Comparison of ENCODE assay signal across 14 mouse cellular contexts in genomic region chr12:110681191-110681590, GRCm38 (mm10). TPM values are rescaled to one million over a fixed set of nuclear protein-coding genes. Genes with fewer than 3 reads are reported as not detected.
A peak's percentile ranks its signal among the peaks of the same experiment; 100 is the strongest.
DNase-seq lines count a peak whose midpoint lies in the region; ATAC-seq and TF ChIP-seq lines count a peak whose summit lies in the region.
"Had no signal": no experiment of that assay in that cellular context is flagged by ENCODE, and none has a peak within 500 bp of the region (broad histone marks: within the 10 kb centered on the region; RNA-seq: fewer than 3 reads in every experiment).

No protein-coding gene starts in this region.

- peak; percentile 62; the same call in 1 of the 2 replicates for ATAC-seq in heart, postnatal 0 days (ENCODE audit: insufficient read depth, low read depth)
- no peak for ATAC-seq in neural tube, embryonic 15.5 days (ENCODE audit: low FRiP score)

- no peaks in the 10 kb centered on the region for H3K36me3 ChIP-seq in heart, postnatal 0 days (replicated peaks; ENCODE audit: control insufficient read depth, insufficient read depth, low read length)
- H3K36me3 ChIP-seq in neural tube, embryonic 15.5 days = peaks cover 3% of the 10 kb centered on the region; the same call in 1 of the 2 replicates

- H3K9me3 ChIP-seq in heart, postnatal 0 days (replicated peaks; ENCODE audit: control insufficient read depth, low read length) = no peaks in the 10 kb centered on the region
- H3K9me3 ChIP-seq in neural tube, embryonic 15.5 days (replicated peaks) = no peaks in the 10 kb centered on the region
- H3K9me3 ChIP-seq: liver, embryonic 13.5 days had no signal

- no peak overlapping the region for H3K27ac ChIP-seq in heart, postnatal 0 days (ENCODE audit: low read depth)
- H3K27ac ChIP-seq in neural tube, embryonic 15.5 days (replicated peaks) = no peak overlapping the region
- H3K27ac ChIP-seq: liver, embryonic 13.5 days had no signal

- no peak overlapping the region for H3K4me2 ChIP-seq in heart, postnatal 0 days (ENCODE audit: low read depth, low read length)
- H3K4me2 ChIP-seq in neural tube, embryonic 15.5 days = no peak overlapping the region
- H3K4me2 ChIP-seq: liver, embryonic 13.5 days had no signal

- WGBS in heart, postnatal 0 days = 15% methylated on average over 7 of the region's 7 CpGs
- 57% methylated on average over 7 of the region's 7 CpGs for WGBS in neural tube, embryonic 15.5 days

- no peaks in the 10 kb centered on the region for H3K27me3 ChIP-seq in heart, postnatal 0 days (ENCODE audit: control insufficient read depth, insufficient read depth, low read length)
- no peaks in the 10 kb centered on the region for H3K27me3 ChIP-seq in neural tube, embryonic 15.5 days (replicated peaks)
- H3K27me3 ChIP-seq: liver, embryonic 13.5 days had no signal

- TF ChIP-seq EP300 in heart, postnatal 0 days (IDR thresholded peaks at IDR 0.05; ENCODE audit: low read depth) = no peak

- no peak for TF ChIP-seq CTCF in heart, postnatal 0 days (IDR thresholded peaks at IDR 0.05; ENCODE audit: low read depth)

- peak; percentile 25 for DNase-seq in adrenal gland, adult 2 months
- no peak for DNase-seq in adrenal gland, adult 18-20 months (ENCODE audit: low spot score in 2 of 2)
- DNase-seq in kidney, postnatal 10 days = peak; percentile 44
- DNase-seq in kidney, postnatal 25 days = no peak
- DNase-seq in heart, postnatal 0 days (ENCODE audit: low spot score) = peak; percentile 24
- DNase-seq in retina, postnatal 7 days (ENCODE audit: low read depth, low spot score) = peak; percentile 79
- no peak for DNase-seq in cerebellum, postnatal 36 days
- DNase-seq: kidney, adult 18-20 months; layer of hippocampus, postnatal 36 days; liver, embryonic 13.5 days; thymus, postnatal 14 days had no signal

- H3K4me1 ChIP-seq in heart, postnatal 0 days (ENCODE audit: control insufficient read depth, insufficient read depth) = peaks cover 6% of the 10 kb centered on the region; the same call in 1 of the 2 replicates
- no peaks in the 10 kb centered on the region for H3K4me1 ChIP-seq in neural tube, embryonic 15.5 days

- no peak overlapping the region for H3K9ac ChIP-seq in heart, postnatal 0 days (replicated peaks; ENCODE audit: low read depth, low read length)
- H3K9ac ChIP-seq in neural tube, embryonic 15.5 days (replicated peaks) = no peak overlapping the region
- H3K9ac ChIP-seq: liver, embryonic 13.5 days had no signal

- no peak overlapping the region for H3K4me3 ChIP-seq in heart, postnatal 0 days (ENCODE audit: low read depth, low read length)
- no peak overlapping the region for H3K4me3 ChIP-seq in neural tube, embryonic 15.5 days (replicated peaks)
- H3K4me3 ChIP-seq: erythroblast, embryonic 14.5 days; liver, embryonic 13.5 days had no signal

RNA-seq across cellular contexts. Expression of gene 1700001K19Rik, which starts 1.2 kb away (rescaled TPM):
- total RNA-seq in adrenal gland, adult 2 months (2021) = not detected
- not detected in 2 replicates for polyA plus RNA-seq in adrenal gland, adult 2 months (2012; rRNA removed)
- total RNA-seq in adrenal gland, adult 18-20 months (2021) = not detected
- total RNA-seq in heart, postnatal 0 days (2014; rRNA removed; ENCODE audit: low replicate concordance) = not detected in 2 replicates
- 0.16 TPM in 1 of 2 replicates, not detected in the other for polyA plus RNA-seq in heart, postnatal 0 days (2015; fragmentation: Nextera tagmentation; extraction: Ambion mirVana)
- 0.17 TPM in 1 of 2 replicates, not detected in the other for polyA plus RNA-seq in neural tube, embryonic 15.5 days (2015; fragmentation: Nextera tagmentation; extraction: Ambion mirVana)
- total RNA-seq: granulocyte monocyte progenitor cell, adult 5-6 weeks; layer of hippocampus, postnatal 36 days had no signal
- polyA plus RNA-seq: erythroblast, embryonic 14.5 days; liver, embryonic 13.5 days had no signal

RNA-seq across cellular contexts. Expression of gene Hsp90aa1, which starts 21.3 kb away (rescaled TPM):
- 100 to 1,000 TPM; 854 to 984 TPM for total RNA-seq in adrenal gland, adult 2 months (2021)
- 22.5 and 33.7 TPM in 2 replicates for polyA plus RNA-seq in adrenal gland, adult 2 months (2012; rRNA removed)
- total RNA-seq in adrenal gland, adult 18-20 months (2021) = 1,000 to 10,000 TPM; 1,046 to 1,696 TPM
- 181 and 434 TPM in 2 replicates for total RNA-seq in heart, postnatal 0 days (2014; rRNA removed; ENCODE audit: low replicate concordance)
- polyA plus RNA-seq in heart, postnatal 0 days (2015; fragmentation: Nextera tagmentation; extraction: Ambion mirVana) = 255 and 258 TPM in 2 replicates
- polyA plus RNA-seq in neural tube, embryonic 15.5 days (2015; fragmentation: Nextera tagmentation; extraction: Ambion mirVana) = 1,438 and 1,488 TPM in 2 replicates

RNA-seq across cellular contexts. Expression of gene Wdr20, which starts 56.6 kb away (rescaled TPM):
- 10 to 100 TPM; 46.8 to 53.3 TPM for total RNA-seq in adrenal gland, adult 2 months (2021)
- 19.1 and 23.8 TPM in 2 replicates for polyA plus RNA-seq in adrenal gland, adult 2 months (2012; rRNA removed)
- 10 to 100 TPM; 42.9 to 49.5 TPM for total RNA-seq in adrenal gland, adult 18-20 months (2021)
- 36.9 and 45.8 TPM in 2 replicates for total RNA-seq in heart, postnatal 0 days (2014; rRNA removed; ENCODE audit: low replicate concordance)
- polyA plus RNA-seq in heart, postnatal 0 days (2015; fragmentation: Nextera tagmentation; extraction: Ambion mirVana) = 10.7 and 12.1 TPM in 2 replicates
- 23.2 and 24.2 TPM in 2 replicates for polyA plus RNA-seq in neural tube, embryonic 15.5 days (2015; fragmentation: Nextera tagmentation; extraction: Ambion mirVana)

Comparison
In these comparisons a context has a peak if more than half of its experiments do, and no peak if none do; other contexts are left out.
1. DNase-seq: peak in adrenal gland, adult 2 months (single experiment), kidney, postnatal 10 days (single experiment), heart, postnatal 0 days (single experiment) and retina, postnatal 7 days (single experiment); none in adrenal gland, adult 18-20 months (0 of 2), kidney, postnatal 25 days (0 of 2) and cerebellum, postnatal 36 days (0 of 2).